Mouse (Mus musculus) forebrain, embryonic 11.5 days (tissue): ENCODE data around the gene Gfra4. TPM values are rescaled to one million over a fixed set of nuclear protein-coding genes. Genes with fewer than 3 reads are reported as not detected.

Experiments used
- ATAC-seq: fragments of 200-750 bp; cut with Nextera tagmentation; replicated peaks from 2 replicates; pipeline ENCODE4 v1.8.0; 2017; ENCODE audit warnings: moderate TSS enrichment; ENCODE audit not compliant: low FRiP score
- DNase-seq: peaks from one replicate; pipeline ENCODE4 v3.0.0-alpha.2; 2017; ENCODE audit warnings: low spot score
- H3K27ac ChIP-seq: fragments of 300-500 bp; sonication (generic); 2 replicates; pipeline ENCODE4 v1.5.1; 2014; ENCODE audit warnings: low read depth, low read length
- H3K27me3 ChIP-seq: fragments of 300-500 bp; sonication (generic); 2 replicates; pipeline ENCODE4 v1.6.1; 2014; ENCODE audit warnings: mild to moderate bottlenecking, low read length, mixed read lengths; ENCODE audit not compliant: control insufficient read depth, insufficient read depth
- H3K36me3 ChIP-seq: fragments of 300-500 bp; sonication (generic); 2 replicates; pipeline ENCODE4 v1.6.1; 2014; ENCODE audit warnings: mild to moderate bottlenecking, low read length, moderate library complexity, mixed read lengths; ENCODE audit not compliant: control insufficient read depth, insufficient read depth
- H3K4me1 ChIP-seq: fragments of 300-500 bp; sonication (generic); replicated peaks from 2 replicates; pipeline ENCODE4 v1.6.1; 2014; ENCODE audit warnings: low read length, mixed read lengths; ENCODE audit not compliant: control insufficient read depth, insufficient read depth
- H3K4me2 ChIP-seq: fragments of 300-500 bp; sonication (generic); 2 replicates; pipeline ENCODE4 v1.6.1; 2014; ENCODE audit warnings: low read depth, mild to moderate bottlenecking, low read length, moderate library complexity, mixed read lengths; ENCODE audit not compliant: severe bottlenecking
- H3K4me3 ChIP-seq: fragments of 300-500 bp; sonication (generic); 2 replicates; pipeline ENCODE4 v1.5.1; 2014; ENCODE audit warnings: low read depth, low read length
- H3K9ac ChIP-seq: fragments of 300-500 bp; sonication (generic); 2 replicates; pipeline ENCODE4 v1.6.1; 2014; ENCODE audit warnings: low read length
- H3K9me3 ChIP-seq: fragments of 300-500 bp; sonication (generic); 2 replicates; pipeline ENCODE4 v1.6.1; 2016; ENCODE audit warnings: low read length, mixed read lengths; ENCODE audit not compliant: control insufficient read depth
- WGBS: fragments of 180-500 bp; shearing (Covaris S2); extraction: QIAGEN DNeasy Blood & Tissue Kit; methylation state at CpG from one replicate; pipeline ENCODE4 v1.1.7; 2014; 5-methylcytosine and 5-hydroxymethylcytosine counted together
- polyA plus RNA-seq: library from polyadenylated mRNA; unstranded; fragments of >200 nt; fragmentation: Nextera tagmentation; extraction: Ambion mirVana; gene quantifications from 2 replicates; pipeline ENCODE4 v1.2.1, GENCODE M21; 2014

Gene Gfra4
- polyA plus RNA-seq, 1 experiment from 2014 or later, result 4.0 TPM

GRCm38 (mm10) chr2:131030561-131030960 is 12.3 kb downstream of the Gfra4 start:
- no peak for DNase-seq
- Histone ChIP-seq H3K27me3 (no peaks in the 10 kb centered on the region), H3K36me3 (no peaks in the 10 kb centered on the region; the same call in 1 of the 2 replicates), H3K27ac (no peak overlapping the region), H3K9ac (no peak overlapping the region), H3K4me2 (no peak overlapping the region), H3K4me1 (no peaks in the 10 kb centered on the region), H3K4me3 (no peak overlapping the region), H3K9me3 (no peaks in the 10 kb centered on the region)
- WGBS, result 88% methylated on average over 2 of the region's 2 CpGs
- no peak for ATAC-seq

- H3K9me3 ChIP-seq, result no peaks in the 10 kb centered on the region
- no peaks in the 10 kb centered on the region for H3K4me1 ChIP-seq
- no peaks in the 10 kb centered on the region for H3K27me3 ChIP-seq
- ATAC-seq, result no peak
- H3K27ac ChIP-seq, result no peak overlapping the region
- no peak overlapping the region for H3K4me2 ChIP-seq
- no peaks in the 10 kb centered on the region; the same call in 1 of the 2 replicates for H3K36me3 ChIP-seq
- no peak for DNase-seq
- no peak overlapping the region for H3K4me3 ChIP-seq
- no peak overlapping the region for H3K9ac ChIP-seq
- WGBS, result 78% methylated on average over 9 of the region's 9 CpGs
Observed at GRCm38 (mm10) chr2:131029065-131029935, 13.6 kb downstream of the Gfra4 start.

GRCm38 (mm10) chr2:131026941-131027340 is 15.9 kb downstream of the Gfra4 start:
- ATAC-seq, result no peak
- H3K9ac ChIP-seq, result no peak overlapping the region
- H3K9me3 ChIP-seq, result no peaks in the 10 kb centered on the region
- no peaks in the 10 kb centered on the region for H3K27me3 ChIP-seq
- no peaks in the 10 kb centered on the region for H3K4me1 ChIP-seq
- H3K4me2 ChIP-seq, result no peak overlapping the region
- 78% methylated on average over 3 of the region's 3 CpGs for WGBS
- no peak for DNase-seq
- no peak overlapping the region for H3K27ac ChIP-seq
- H3K4me3 ChIP-seq, result no peak overlapping the region
- H3K36me3 ChIP-seq, result no peaks in the 10 kb centered on the region; the same call in 1 of the 2 replicates

- no peaks in the 10 kb centered on the region for H3K27me3 ChIP-seq
- no peaks in the 10 kb centered on the region; the same call in 1 of the 2 replicates for H3K36me3 ChIP-seq
- H3K27ac ChIP-seq, result no peak overlapping the region
- H3K9ac ChIP-seq, result no peak overlapping the region
- DNase-seq (no peak), ATAC-seq (no peak)
- no peak overlapping the region for H3K4me2 ChIP-seq
- H3K4me3 ChIP-seq, result no peak overlapping the region
- no peaks in the 10 kb centered on the region for H3K9me3 ChIP-seq
- H3K4me1 ChIP-seq, result no peaks in the 10 kb centered on the region
- WGBS, result 93% methylated on average over 2 of the region's 2 CpGs
Observed at GRCm38 (mm10) chr2:131025230-131025629, 17.7 kb downstream of the Gfra4 start.

GRCm38 (mm10) chr2:131010566-131010965 is 32.3 kb downstream of the Gfra4 start:
- WGBS, result 92% methylated on average over 1 of the region's 1 CpGs
- no peaks in the 10 kb centered on the region for H3K4me1 ChIP-seq
- no peak for DNase-seq

GRCm38 (mm10) chr2:131009123-131009522 is 33.8 kb downstream of the Gfra4 start:
- no peak for DNase-seq
- H3K9ac ChIP-seq, result no peak overlapping the region
- H3K9me3 ChIP-seq, result no peaks in the 10 kb centered on the region
- no peak for ATAC-seq
- H3K4me2 ChIP-seq, result no peak overlapping the region
- H3K4me1 ChIP-seq, result no peaks in the 10 kb centered on the region
- H3K36me3 ChIP-seq, result no peaks in the 10 kb centered on the region; the same call in 1 of the 2 replicates
- no peaks in the 10 kb centered on the region for H3K27me3 ChIP-seq
- no peak overlapping the region for H3K4me3 ChIP-seq
- 80% methylated on average over 2 of the region's 2 CpGs for WGBS
- no peak overlapping the region for H3K27ac ChIP-seq

More at GRCm38 (mm10) chr2:131010566-131010965, 32.3 kb downstream of the Gfra4 start:
- Histone ChIP-seq H3K9ac (no peak overlapping the region), H3K9me3 (no peaks in the 10 kb centered on the region), H3K27ac (no peak overlapping the region), H3K27me3 (no peaks in the 10 kb centered on the region), H3K4me2 (no peak overlapping the region), H3K4me3 (no peak overlapping the region), H3K36me3 (no peaks in the 10 kb centered on the region; the same call in 1 of the 2 replicates)
- ATAC-seq, result no peak

- ATAC-seq, result no peak
- H3K4me3 ChIP-seq, result no peak overlapping the region
- no peak overlapping the region for H3K9ac ChIP-seq
- no peaks in the 10 kb centered on the region for H3K9me3 ChIP-seq
- H3K4me2 ChIP-seq, result no peak overlapping the region
- no peak overlapping the region for H3K27ac ChIP-seq
- no peaks in the 10 kb centered on the region for H3K4me1 ChIP-seq
- DNase-seq, result no peak
- no peaks in the 10 kb centered on the region for H3K27me3 ChIP-seq
- WGBS, result 91% methylated on average over 2 of the region's 2 CpGs
- H3K36me3 ChIP-seq, result no peaks in the 10 kb centered on the region; the same call in 1 of the 2 replicates
Observed at GRCm38 (mm10) chr2:130992818-130993217, 50.1 kb downstream of the Gfra4 start.
